Mouse (Mus musculus) midbrain, embryonic 13.5 days (tissue): ENCODE results near the gene Gpr182. TPM values are rescaled to one million over a fixed set of nuclear protein-coding genes. Genes with fewer than 3 reads are reported as not detected.
A peak's percentile ranks its signal among the peaks of the same experiment; 100 is the strongest.

Source experiments
- ATAC-seq: fragments of 200-750 bp; cut with Nextera tagmentation; 2 replicates; pipeline ENCODE4 v1.8.0; 2017; ENCODE audit warnings: mild to moderate bottlenecking, moderate TSS enrichment, moderate library complexity
- H3K27ac ChIP-seq: fragments of 300-500 bp; sonication (generic); 2 replicates; pipeline ENCODE4 v1.5.1; 2015; ENCODE audit warnings: inconsistent platforms, mild to moderate bottlenecking, moderate library complexity
- H3K27me3 ChIP-seq: fragments of 300-500 bp; sonication (generic); 2 replicates; pipeline ENCODE4 v1.6.1; 2015; ENCODE audit warnings: mild to moderate bottlenecking, inconsistent platforms
- H3K36me3 ChIP-seq: fragments of 300-500 bp; sonication (generic); 2 replicates; pipeline ENCODE4 v1.6.1; 2015; ENCODE audit warnings: mild to moderate bottlenecking, inconsistent platforms
- H3K4me1 ChIP-seq: fragments of 300-500 bp; sonication (generic); replicated peaks from 2 replicates; pipeline ENCODE4 v1.6.1; 2015; ENCODE audit warnings: inconsistent platforms
- H3K4me2 ChIP-seq: fragments of 300-500 bp; sonication (generic); replicated peaks from 2 replicates; pipeline ENCODE4 v1.6.1; 2015; ENCODE audit warnings: moderate library complexity, mild to moderate bottlenecking, inconsistent platforms
- H3K4me3 ChIP-seq: fragments of 300-500 bp; sonication (generic); replicated peaks from 2 replicates; pipeline ENCODE4 v1.5.1; 2015; ENCODE audit warnings: mild to moderate bottlenecking, inconsistent platforms
- H3K9ac ChIP-seq: fragments of 300-500 bp; sonication (generic); replicated peaks from 2 replicates; pipeline ENCODE4 v1.6.1; 2015; ENCODE audit warnings: mild to moderate bottlenecking, inconsistent platforms
- H3K9me3 ChIP-seq: fragments of 300-500 bp; sonication (generic); 2 replicates; pipeline ENCODE4 v1.6.1; 2016; ENCODE audit warnings: mild to moderate bottlenecking, inconsistent platforms
- WGBS: fragments of 180-500 bp; shearing (Covaris S2); methylation state at CpG from one replicate; pipeline ENCODE4 v1.1.7; 2015; 5-methylcytosine and 5-hydroxymethylcytosine counted together
- polyA plus RNA-seq: library from polyadenylated mRNA; unstranded; fragments of >200 nt; fragmentation: Nextera tagmentation; extraction: Ambion mirVana; gene quantifications from 2 replicates; pipeline ENCODE4 v1.2.1, GENCODE M21; 2015

The Gpr182 gene
- polyA plus RNA-seq, 1 experiment from 2014 or later, result 0.39 TPM

DNA sequence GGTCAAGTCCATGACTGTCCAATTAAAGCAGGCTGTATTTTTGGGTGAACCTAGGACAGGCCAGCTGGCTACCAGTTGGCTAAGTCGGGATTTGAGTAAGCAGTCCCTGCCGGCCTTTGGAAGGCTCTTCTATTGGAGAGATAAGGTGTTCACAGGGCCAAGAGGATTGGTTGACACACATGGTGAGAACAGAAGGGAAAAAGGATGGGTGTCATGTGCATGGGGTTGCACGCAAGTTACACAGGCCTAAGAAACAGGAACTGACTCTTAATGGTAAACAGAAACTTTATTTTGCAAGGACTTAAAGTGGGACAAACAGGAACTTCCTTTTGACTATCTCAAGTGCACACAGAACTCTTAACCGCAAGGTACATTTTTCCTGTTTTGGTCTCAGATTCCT lies 14.6 kb downstream of the Gpr182 start:
- Histone ChIP-seq H3K9me3 (no peaks in the 10 kb centered on the region), H3K27ac (no peak overlapping the region), H3K4me3 (no peak overlapping the region), H3K4me1 (peaks cover 12% of the 10 kb centered on the region), H3K27me3 (peaks cover 18% of the 10 kb centered on the region; the same call in 1 of the 2 replicates), H3K36me3 (peaks cover 7% of the 10 kb centered on the region), H3K4me2 (no peak overlapping the region), H3K9ac (no peak overlapping the region)
- ATAC-seq, result no peak
- 77% methylated on average over 4 of the region's 4 CpGs for WGBS

DNA sequence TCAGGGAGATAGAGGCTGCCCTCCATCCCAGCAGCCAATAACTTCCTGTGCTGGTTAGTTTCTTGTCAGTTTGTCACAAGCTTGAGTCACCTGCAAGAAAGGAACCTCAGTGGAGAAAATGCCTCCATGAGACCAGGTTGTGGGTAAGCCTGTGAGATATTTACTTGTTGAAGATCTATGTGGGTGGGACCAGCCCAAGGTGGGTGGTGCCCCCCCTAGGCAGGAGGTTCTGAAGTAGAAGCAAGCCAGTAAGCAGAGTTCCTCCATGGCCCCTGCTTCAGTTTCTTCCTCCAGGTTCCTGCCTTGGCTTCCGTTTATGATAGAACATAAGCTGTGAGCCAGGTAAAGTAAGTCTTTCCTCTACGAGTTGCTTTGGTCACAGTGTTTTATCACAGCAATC lies 15.3 kb downstream of the Gpr182 start:
- Histone ChIP-seq H3K27ac (no peak overlapping the region), H3K4me1 (peaks cover 15% of the 10 kb centered on the region), H3K4me2 (no peak overlapping the region), H3K27me3 (peaks cover 20% of the 10 kb centered on the region; the same call in 1 of the 2 replicates), H3K4me3 (no peak overlapping the region), H3K36me3 (peaks cover under 1% of the 10 kb centered on the region), H3K9ac (no peak overlapping the region), H3K9me3 (no peaks in the 10 kb centered on the region)
- ATAC-seq, result no peak
- WGBS, result 81% methylated on average over 2 of the region's 2 CpGs

DNA sequence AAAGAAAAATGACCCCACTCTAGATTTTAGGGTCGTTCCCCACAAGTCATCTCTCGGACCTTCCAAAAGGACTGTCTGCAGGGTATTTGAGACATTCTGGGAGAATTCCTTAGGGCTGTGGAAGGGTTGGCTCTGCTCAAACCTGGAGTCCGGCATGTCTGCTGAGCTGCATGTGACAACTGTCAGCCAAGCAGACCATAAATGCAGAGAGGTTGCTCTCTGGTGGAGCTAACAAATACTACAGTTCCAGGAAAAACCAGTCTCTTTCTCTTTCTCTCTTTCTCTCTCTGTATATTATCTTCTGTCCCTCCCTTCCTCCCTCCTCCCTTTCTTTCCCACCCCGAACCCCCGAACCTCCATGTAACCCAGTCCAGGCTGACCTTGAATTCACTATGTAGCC lies 17.1 kb downstream of the Gpr182 start:
- WGBS, result 50% methylated on average over 5 of the region's 5 CpGs
- Histone ChIP-seq H3K9ac (no peak overlapping the region), H3K9me3 (no peaks in the 10 kb centered on the region), H3K4me2 (no peak overlapping the region), H3K4me1 (peaks cover 14% of the 10 kb centered on the region), H3K36me3 (no peaks in the 10 kb centered on the region), H3K4me3 (no peak overlapping the region), H3K27ac (no peak overlapping the region), H3K27me3 (peaks cover 28% of the 10 kb centered on the region; the same call in 1 of the 2 replicates)
- 0 out of 2 replicates have a peak, but pooled peaks have one; percentile 19 for ATAC-seq

DNA sequence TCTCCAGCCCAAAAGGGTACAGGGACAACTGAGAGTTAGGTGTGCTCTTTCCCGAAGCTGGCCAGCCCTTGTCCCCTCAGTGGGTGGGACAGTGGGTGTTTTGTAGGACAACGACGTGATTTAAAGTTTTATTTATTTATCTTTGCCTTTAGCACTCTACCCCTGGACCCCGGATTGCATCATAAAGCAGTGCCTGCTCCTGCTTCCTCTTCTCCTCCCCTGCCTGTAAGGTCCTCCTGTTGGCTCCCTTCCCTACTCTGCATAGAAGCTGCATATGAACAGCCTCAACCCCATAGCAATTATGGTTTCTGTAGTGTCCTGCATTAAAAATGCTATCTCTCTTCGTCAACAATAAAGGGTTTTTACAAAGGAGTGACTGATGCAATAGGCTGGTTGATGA lies 20.1 kb downstream of the Gpr182 start:
- H3K36me3 ChIP-seq, result no peaks in the 10 kb centered on the region
- ATAC-seq, result no peak
- WGBS, result 43% methylated on average over 5 of the region's 5 CpGs
- no peak overlapping the region for H3K27ac ChIP-seq
- H3K9ac ChIP-seq, result no peak overlapping the region
- no peak overlapping the region for H3K4me3 ChIP-seq
- H3K9me3 ChIP-seq, result no peaks in the 10 kb centered on the region
- peaks cover 43% of the 10 kb centered on the region for H3K27me3 ChIP-seq
- H3K4me2 ChIP-seq, result 0 out of 2 replicates have a peak overlapping the region, but pooled peaks have one; percentile 20
- H3K4me1 ChIP-seq, result peaks cover 14% of the 10 kb centered on the region

DNA sequence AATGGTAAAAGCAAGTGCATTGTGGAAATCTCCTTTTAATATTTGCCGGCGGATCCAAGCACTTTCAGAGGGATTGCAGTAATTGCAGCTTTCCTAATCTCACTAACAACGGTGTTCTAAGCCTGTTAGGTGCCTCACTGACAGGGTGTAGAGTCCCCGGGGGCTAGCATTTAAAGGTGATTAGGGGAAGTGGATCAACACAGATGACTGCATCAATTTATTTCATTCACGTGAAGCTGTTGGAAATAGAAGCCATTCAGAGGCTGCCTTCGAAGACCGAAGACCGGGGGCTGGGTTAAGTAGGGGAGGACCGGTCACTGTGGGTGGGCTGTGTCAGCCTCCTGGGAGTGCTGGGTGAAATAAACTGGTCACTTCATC lies 20.6 kb downstream of the Gpr182 start:
- Histone ChIP-seq H3K27me3 (peaks cover 41% of the 10 kb centered on the region), H3K4me2 (peak overlapping the region; percentile 20; the same call in 1 of the 2 replicates), H3K27ac (no peak overlapping the region), H3K36me3 (no peaks in the 10 kb centered on the region), H3K4me3 (no peak overlapping the region), H3K4me1 (peaks cover 14% of the 10 kb centered on the region), H3K9ac (no peak overlapping the region; the same call in 1 of the 2 replicates), H3K9me3 (no peaks in the 10 kb centered on the region)
- WGBS, result 13% methylated on average over 9 of the region's 9 CpGs
- 0 out of 2 replicates have a peak, but pooled peaks have one; percentile 24 for ATAC-seq

DNA sequence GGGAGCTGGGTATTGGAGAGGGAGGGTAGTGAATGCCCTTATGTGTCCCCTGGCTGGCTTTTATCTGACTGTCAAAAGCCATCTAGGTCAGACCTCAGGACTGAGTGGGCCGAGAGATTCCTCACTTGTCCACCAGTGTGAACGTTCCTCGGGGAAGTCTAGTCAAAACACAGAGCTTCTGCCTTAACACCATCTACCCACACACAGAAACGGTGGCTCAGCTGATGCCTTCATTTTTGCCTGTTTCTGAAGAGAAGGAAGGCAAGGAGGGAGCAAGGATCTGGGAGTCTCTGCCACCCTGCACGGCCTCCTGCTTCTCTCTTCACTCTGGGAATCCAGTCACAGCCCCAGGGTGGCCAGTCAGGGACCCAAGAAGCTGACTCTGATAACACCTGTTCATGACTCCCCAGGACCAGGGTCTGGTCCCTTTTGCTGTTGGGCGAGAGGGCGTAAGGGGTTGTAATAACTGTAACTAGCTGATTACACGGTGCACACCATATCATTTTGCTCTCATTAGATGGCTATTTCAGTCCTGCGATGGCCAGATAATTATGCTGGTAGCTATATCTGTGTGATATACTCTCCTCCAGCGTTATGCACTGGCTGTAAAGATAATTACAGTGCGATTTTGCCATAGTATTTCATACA lies 21.1 kb downstream of the Gpr182 start:
- Histone ChIP-seq H3K27ac (no peak overlapping the region), H3K4me2 (0 out of 2 replicates have a peak overlapping the region, but pooled peaks have one; percentile 20), H3K9ac (peak overlapping the region; percentile 25; the same call in 1 of the 2 replicates), H3K4me3 (no peak overlapping the region), H3K4me1 (peaks cover 14% of the 10 kb centered on the region), H3K36me3 (no peaks in the 10 kb centered on the region), H3K9me3 (no peaks in the 10 kb centered on the region), H3K27me3 (peaks cover 46% of the 10 kb centered on the region)
- ATAC-seq, result peak; percentile 35; the same call in 1 of the 2 replicates
- WGBS, result 57% methylated on average over 11 of the region's 11 CpGs

GRCm38 (mm10) chr10:127728437-127728836 lies 23.1 kb downstream of the Gpr182 start:
- WGBS, result 83% methylated on average over 8 of the region's 8 CpGs
- Histone ChIP-seq H3K36me3 (no peaks in the 10 kb centered on the region), H3K4me2 (no peak overlapping the region), H3K27ac (no peak overlapping the region), H3K4me1 (peaks cover 14% of the 10 kb centered on the region), H3K4me3 (no peak overlapping the region), H3K9ac (no peak overlapping the region), H3K9me3 (no peaks in the 10 kb centered on the region), H3K27me3 (peaks cover 44% of the 10 kb centered on the region)
- no peak for ATAC-seq

- no peak overlapping the region for H3K9ac ChIP-seq
- H3K27ac ChIP-seq, result no peak overlapping the region
- peaks cover 32% of the 10 kb centered on the region for H3K27me3 ChIP-seq
- no peaks in the 10 kb centered on the region for H3K36me3 ChIP-seq
- no peak overlapping the region for H3K4me2 ChIP-seq
- no peaks in the 10 kb centered on the region for H3K9me3 ChIP-seq
- ATAC-seq, result no peak
- H3K4me1 ChIP-seq, result peaks cover 33% of the 10 kb centered on the region
- WGBS, result 82% methylated on average over 4 of the region's 4 CpGs
- H3K4me3 ChIP-seq, result no peak overlapping the region
These were observed 26.4 kb downstream of the Gpr182 start for GRCm38 (mm10) chr10:127725136-127725535.

GRCm38 (mm10) chr10:127724178-127724577 lies 27.4 kb downstream of the Gpr182 start, which contains the start of gene Tac2:
Tac2 (plus strand) TSS chr10:127724478.
- no peak within 1 kb of the TSS for H3K9ac ChIP-seq
- peaks cover 26% of the 10 kb centered on the region for H3K27me3 ChIP-seq
- WGBS, result 86% methylated on average over 3 of the region's 3 CpGs

GRCm38 (mm10) chr10:127721671-127722418 lies 29.7 kb downstream of the Gpr182 start:
- Histone ChIP-seq H3K4me2 (peak overlapping the region; percentile 42), H3K9ac (peak overlapping the region; percentile 46; the same call in 1 of the 2 replicates), H3K27me3 (peaks cover 10% of the 10 kb centered on the region), H3K27ac (peak overlapping the region; percentile 69), H3K36me3 (no peaks in the 10 kb centered on the region), H3K9me3 (no peaks in the 10 kb centered on the region), H3K4me1 (peaks cover 35% of the 10 kb centered on the region), H3K4me3 (peak overlapping the region; percentile 12)
- 8% methylated on average over 20 of the region's 20 CpGs for WGBS
- ATAC-seq, result peak; percentile 82

More at GRCm38 (mm10) chr10:127724178-127724577, 27.4 kb downstream of the Gpr182 start, which contains the start of gene Tac2:
- Histone ChIP-seq H3K4me2 (no peak within 1 kb of the TSS), H3K9me3 (no peaks in the 10 kb centered on the region), H3K27ac (no peak within 1 kb of the TSS), H3K4me1 (peaks cover 35% of the 10 kb centered on the region), H3K36me3 (no peaks in the 10 kb centered on the region), H3K4me3 (no peak within 1 kb of the TSS)
- ATAC-seq, result no peak

GRCm38 (mm10) chr10:127712736-127713135 lies 38.8 kb downstream of the Gpr182 start:
- WGBS, result 80% methylated on average over 6 of the region's 6 CpGs
- Histone ChIP-seq H3K9ac (no peak overlapping the region), H3K9me3 (no peaks in the 10 kb centered on the region), H3K4me1 (no peaks in the 10 kb centered on the region), H3K36me3 (no peaks in the 10 kb centered on the region), H3K27me3 (no peaks in the 10 kb centered on the region), H3K4me2 (no peak overlapping the region), H3K27ac (no peak overlapping the region), H3K4me3 (no peak overlapping the region)
- ATAC-seq, result no peak

DNA sequence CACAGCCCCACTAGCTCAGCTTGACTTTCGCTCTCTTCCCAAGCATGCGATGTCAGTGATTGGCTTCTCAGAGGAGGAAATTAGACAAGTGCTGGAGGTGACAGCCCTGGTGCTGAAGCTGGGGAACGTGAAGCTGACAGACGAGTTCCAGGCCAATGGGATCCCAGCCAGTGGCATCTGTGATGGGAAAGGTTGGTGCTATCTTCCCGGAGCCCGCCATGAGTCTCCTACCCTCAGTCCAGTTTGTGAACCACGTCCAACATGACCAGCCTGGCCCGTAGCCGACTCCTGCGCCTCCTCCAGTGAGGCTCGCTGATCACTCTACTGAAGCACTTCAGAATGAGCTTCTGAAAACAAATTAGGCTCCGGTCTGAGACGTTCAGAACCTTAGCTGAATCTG lies 41.2 kb downstream of the Gpr182 start:
- no peaks in the 10 kb centered on the region for H3K27me3 ChIP-seq
- no peak overlapping the region for H3K27ac ChIP-seq
- WGBS, result 88% methylated on average over 13 of the region's 13 CpGs
- H3K4me3 ChIP-seq, result no peak overlapping the region
- no peaks in the 10 kb centered on the region for H3K4me1 ChIP-seq
- no peak for ATAC-seq
- H3K4me2 ChIP-seq, result no peak overlapping the region
- no peak overlapping the region for H3K9ac ChIP-seq
- H3K9me3 ChIP-seq, result no peaks in the 10 kb centered on the region
- no peaks in the 10 kb centered on the region for H3K36me3 ChIP-seq
